Mouse (Mus musculus) hindbrain, embryonic 12.5 days (tissue): Measurements from ENCODE around the gene Ehd2. TPM values are rescaled to one million over a fixed set of nuclear protein-coding genes. Genes with fewer than 3 reads are reported as not detected.
A peak's percentile ranks its signal among the peaks of the same experiment; 100 is the strongest.

Experiments used
- ATAC-seq: fragments of 200-750 bp; cut with Nextera tagmentation; 2 replicates; pipeline ENCODE4 v1.8.0; 2017; ENCODE audit warnings: moderate TSS enrichment; ENCODE audit not compliant: low FRiP score
- H3K27ac ChIP-seq: fragments of 300-500 bp; sonication (generic); 2 replicates; pipeline ENCODE4 v1.5.1; 2016; ENCODE audit warnings: mild to moderate bottlenecking
- H3K27me3 ChIP-seq: fragments of 300-500 bp; sonication (generic); 2 replicates; pipeline ENCODE4 v1.6.1; 2016; ENCODE audit warnings: mild to moderate bottlenecking
- H3K36me3 ChIP-seq: fragments of 300-500 bp; sonication (generic); 2 replicates; pipeline ENCODE4 v1.6.1; 2016; ENCODE audit warnings: mild to moderate bottlenecking
- H3K4me1 ChIP-seq: fragments of 300-500 bp; sonication (generic); 2 replicates; pipeline ENCODE4 v1.6.1; 2016
- H3K4me2 ChIP-seq: fragments of 300-500 bp; sonication (generic); replicated peaks from 2 replicates; pipeline ENCODE4 v1.6.1; 2016; ENCODE audit warnings: mild to moderate bottlenecking
- H3K4me3 ChIP-seq: fragments of 300-500 bp; sonication (generic); 2 replicates; pipeline ENCODE4 v1.5.1; 2016; ENCODE audit warnings: mild to moderate bottlenecking
- H3K9ac ChIP-seq: fragments of 300-500 bp; sonication (generic); 2 replicates; pipeline ENCODE4 v1.6.1; 2016; ENCODE audit warnings: mild to moderate bottlenecking, moderate library complexity
- H3K9me3 ChIP-seq: fragments of 300-500 bp; sonication (generic); replicated peaks from 2 replicates; pipeline ENCODE4 v1.6.1; 2016; ENCODE audit warnings: mild to moderate bottlenecking
- WGBS: fragments of 180-500 bp; shearing (Covaris S2); methylation state at CpG from one replicate; pipeline ENCODE4 v1.1.7; 2016; 5-methylcytosine and 5-hydroxymethylcytosine counted together
- polyA plus RNA-seq: library from polyadenylated mRNA; unstranded; fragments of >200 nt; fragmentation: Nextera tagmentation; extraction: Ambion mirVana; gene quantifications from 2 replicates; pipeline ENCODE4 v1.2.1, GENCODE M21; 2016

The Ehd2 gene
- polyA plus RNA-seq, 1 experiment from 2014 or later = 10.1 TPM

DNA sequence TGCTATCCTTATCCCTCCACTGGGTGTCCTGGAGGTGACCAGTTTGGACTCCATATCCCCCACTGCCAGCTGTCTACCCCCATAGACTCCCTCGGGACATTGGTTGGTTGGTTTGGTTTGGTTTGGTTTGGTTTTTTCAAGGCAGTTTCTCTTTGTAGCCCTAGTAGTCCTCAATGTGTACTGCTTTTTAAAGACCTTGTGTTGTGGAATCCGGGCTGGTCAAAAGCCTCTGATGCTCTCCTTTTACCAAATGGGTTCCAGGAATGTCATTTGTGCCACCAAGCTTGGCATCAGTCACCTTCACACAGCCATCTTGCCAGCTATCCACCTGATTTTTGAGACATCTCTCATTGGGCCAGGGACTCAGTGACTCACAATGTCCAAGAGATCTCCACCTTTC lies 52.6 kb downstream of the Ehd2 start:
- no peak overlapping the region for H3K4me3 ChIP-seq
- no peak overlapping the region for H3K9ac ChIP-seq
- no peak for ATAC-seq
- H3K27me3 ChIP-seq = no peaks in the 10 kb centered on the region
- no peak overlapping the region for H3K4me2 ChIP-seq
- WGBS = 91% methylated on average over 2 of the region's 2 CpGs
- peaks cover 32% of the 10 kb centered on the region for H3K36me3 ChIP-seq
- H3K9me3 ChIP-seq = no peaks in the 10 kb centered on the region
- 0 out of 2 replicates have a peak, but pooled peaks cover 3% of the 10 kb centered on the region for H3K4me1 ChIP-seq
- no peak overlapping the region for H3K27ac ChIP-seq

DNA sequence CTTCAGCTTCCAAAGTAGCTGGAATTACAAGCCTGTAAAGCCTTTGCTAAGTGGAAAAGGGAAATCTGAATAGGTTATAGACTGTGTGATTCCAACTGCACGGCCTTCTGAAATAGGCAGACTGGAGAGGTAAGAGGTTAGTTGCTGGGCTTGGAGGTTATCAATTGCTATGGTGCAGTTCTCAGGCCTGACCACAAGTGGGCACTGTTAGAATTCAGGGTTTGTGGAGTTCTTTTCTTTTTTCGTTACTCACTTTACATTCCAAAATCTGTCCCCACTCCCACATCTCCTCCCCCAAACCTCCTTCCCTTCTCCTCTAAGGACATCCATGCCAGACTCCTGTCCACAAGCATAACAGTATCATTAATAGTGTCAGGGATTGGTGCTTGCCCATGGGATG lies 53.1 kb downstream of the Ehd2 start:
- no peaks in the 10 kb centered on the region for H3K4me1 ChIP-seq
- H3K9me3 ChIP-seq = no peaks in the 10 kb centered on the region
- H3K36me3 ChIP-seq = peaks cover 27% of the 10 kb centered on the region
- H3K4me3 ChIP-seq = no peak overlapping the region
- H3K9ac ChIP-seq = no peak overlapping the region
- WGBS = 46% methylated on average over 2 of the region's 2 CpGs
- no peak overlapping the region for H3K27ac ChIP-seq
- ATAC-seq = no peak
- H3K27me3 ChIP-seq = no peaks in the 10 kb centered on the region
- no peak overlapping the region for H3K4me2 ChIP-seq

DNA sequence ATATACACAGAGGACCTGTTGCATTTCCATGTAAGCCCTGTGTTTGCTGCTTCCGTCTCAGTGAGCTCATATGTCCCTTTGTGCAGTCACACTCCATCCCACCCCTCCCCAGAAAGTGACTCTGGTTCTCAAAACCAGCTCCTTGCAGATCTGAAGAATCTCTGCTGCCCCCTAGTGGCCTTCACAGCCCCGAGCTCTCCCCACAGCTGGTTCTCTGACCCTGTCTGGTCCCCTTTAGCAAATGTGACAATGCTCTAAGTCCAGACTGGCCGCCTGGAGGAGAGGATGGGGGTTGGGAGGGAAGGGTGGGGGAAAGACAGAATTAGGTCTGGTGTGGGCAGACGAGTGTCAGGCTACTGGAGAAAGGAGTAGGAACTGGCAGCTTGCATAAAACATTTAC lies 55.2 kb downstream of the Ehd2 start:
- WGBS = 2% methylated on average over 4 of the region's 4 CpGs
- Histone ChIP-seq H3K36me3 (peaks cover 10% of the 10 kb centered on the region; the same call in 1 of the 2 replicates), H3K27me3 (no peaks in the 10 kb centered on the region), H3K4me2 (no peak overlapping the region), H3K9ac (no peak overlapping the region), H3K27ac (no peak overlapping the region), H3K4me3 (no peak overlapping the region), H3K9me3 (no peaks in the 10 kb centered on the region), H3K4me1 (no peaks in the 10 kb centered on the region)
- ATAC-seq = peak; percentile 60

- Histone ChIP-seq H3K27ac (no peak overlapping the region), H3K4me3 (no peak overlapping the region), H3K9ac (no peak overlapping the region), H3K9me3 (no peaks in the 10 kb centered on the region), H3K27me3 (no peaks in the 10 kb centered on the region), H3K4me1 (no peaks in the 10 kb centered on the region), H3K36me3 (no peaks in the 10 kb centered on the region), H3K4me2 (no peak overlapping the region)
- ATAC-seq = no peak
- WGBS = 82% methylated on average over 5 of the region's 5 CpGs
Measured at GRCm38 (mm10) chr7:15910521-15910920, 56.8 kb downstream of the Ehd2 start.

DNA sequence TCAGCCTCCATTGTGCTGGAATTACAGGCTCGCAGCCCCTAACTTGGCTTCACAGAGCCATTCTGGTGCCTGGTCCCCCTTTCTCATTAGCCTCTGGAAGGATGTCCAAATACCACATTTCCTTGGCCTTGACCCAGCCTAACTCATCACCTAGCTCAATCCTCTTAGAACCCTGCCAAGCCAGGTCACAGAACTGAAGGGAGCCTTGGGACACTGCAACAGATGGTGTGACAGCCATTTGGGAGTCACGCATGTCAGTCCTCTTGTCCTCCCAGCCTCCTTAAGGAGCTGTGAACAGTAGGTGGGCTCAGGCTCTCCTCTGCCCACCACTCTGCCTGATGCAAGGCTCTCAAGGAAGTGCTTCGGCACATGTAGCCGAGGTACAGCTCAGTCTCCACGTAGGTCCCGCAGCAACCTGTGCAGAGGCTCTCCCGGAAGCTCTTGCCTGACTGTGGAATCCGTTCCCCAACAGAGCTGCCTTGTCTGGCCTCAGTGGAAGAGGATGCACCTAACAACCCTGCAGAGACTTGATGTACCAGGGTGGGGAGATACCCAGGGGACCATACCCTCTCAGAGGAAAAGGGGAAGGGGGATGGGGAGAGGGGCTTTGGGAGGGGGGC lies 59.3 kb downstream of the Ehd2 start:
- no peak for ATAC-seq
- H3K4me2 ChIP-seq = no peak overlapping the region
- 78% methylated on average over 8 of the region's 8 CpGs for WGBS
- H3K36me3 ChIP-seq = no peaks in the 10 kb centered on the region
- H3K4me1 ChIP-seq = no peaks in the 10 kb centered on the region
- H3K27ac ChIP-seq = no peak overlapping the region
- H3K27me3 ChIP-seq = no peaks in the 10 kb centered on the region
- H3K9ac ChIP-seq = no peak overlapping the region
- H3K9me3 ChIP-seq = no peaks in the 10 kb centered on the region
- H3K4me3 ChIP-seq = no peak overlapping the region

DNA sequence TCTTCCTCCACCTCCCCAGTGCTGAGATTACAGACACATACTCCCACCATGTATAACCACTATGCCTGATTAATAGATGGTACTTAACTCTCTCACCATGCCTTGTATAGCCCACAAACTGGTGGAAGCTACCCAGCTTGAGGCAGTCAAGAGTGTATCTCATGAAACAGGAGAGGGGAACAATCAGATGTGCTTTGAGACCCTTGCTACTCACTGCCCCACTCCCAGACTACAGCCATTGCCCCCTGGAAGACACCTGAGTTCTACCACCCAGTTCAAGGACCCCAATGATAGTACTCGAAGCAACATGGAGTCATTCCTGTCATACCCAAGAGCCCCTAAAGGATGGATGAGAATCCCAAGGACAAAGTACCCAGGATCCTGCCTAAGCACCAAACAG lies 60.8 kb downstream of the Ehd2 start:
- Histone ChIP-seq H3K27ac (no peak overlapping the region), H3K4me1 (no peaks in the 10 kb centered on the region), H3K9ac (no peak overlapping the region), H3K4me3 (no peak overlapping the region), H3K4me2 (no peak overlapping the region), H3K36me3 (no peaks in the 10 kb centered on the region), H3K9me3 (no peaks in the 10 kb centered on the region), H3K27me3 (no peaks in the 10 kb centered on the region)
- WGBS = 76% methylated on average over 1 of the region's 1 CpGs
- ATAC-seq = no peak

DNA sequence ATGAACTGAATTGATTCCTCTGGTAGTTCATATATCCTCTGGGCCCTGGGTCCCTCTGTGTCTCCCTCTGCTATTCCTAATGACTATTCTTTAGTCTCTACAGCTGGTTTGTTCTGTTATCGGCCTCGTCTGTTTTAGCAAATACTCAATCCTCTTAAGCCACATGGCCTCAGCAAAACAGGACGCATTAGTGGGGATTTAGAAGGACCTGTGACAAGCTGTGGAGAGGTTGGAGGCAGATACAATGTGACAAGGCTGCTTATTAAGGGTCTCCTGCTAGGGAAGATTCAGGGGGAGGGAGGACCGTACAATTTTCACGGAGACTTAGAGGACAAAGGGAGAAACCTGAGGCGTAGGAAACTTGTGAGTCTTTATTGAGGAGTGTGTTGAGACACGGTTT lies 61.5 kb downstream of the Ehd2 start:
- WGBS = 81% methylated on average over 7 of the region's 7 CpGs
- Histone ChIP-seq H3K27me3 (no peaks in the 10 kb centered on the region), H3K4me1 (no peaks in the 10 kb centered on the region), H3K9ac (no peak overlapping the region), H3K4me2 (no peak overlapping the region), H3K4me3 (no peak overlapping the region), H3K27ac (no peak overlapping the region), H3K36me3 (no peaks in the 10 kb centered on the region), H3K9me3 (no peaks in the 10 kb centered on the region)
- ATAC-seq = no peak

DNA sequence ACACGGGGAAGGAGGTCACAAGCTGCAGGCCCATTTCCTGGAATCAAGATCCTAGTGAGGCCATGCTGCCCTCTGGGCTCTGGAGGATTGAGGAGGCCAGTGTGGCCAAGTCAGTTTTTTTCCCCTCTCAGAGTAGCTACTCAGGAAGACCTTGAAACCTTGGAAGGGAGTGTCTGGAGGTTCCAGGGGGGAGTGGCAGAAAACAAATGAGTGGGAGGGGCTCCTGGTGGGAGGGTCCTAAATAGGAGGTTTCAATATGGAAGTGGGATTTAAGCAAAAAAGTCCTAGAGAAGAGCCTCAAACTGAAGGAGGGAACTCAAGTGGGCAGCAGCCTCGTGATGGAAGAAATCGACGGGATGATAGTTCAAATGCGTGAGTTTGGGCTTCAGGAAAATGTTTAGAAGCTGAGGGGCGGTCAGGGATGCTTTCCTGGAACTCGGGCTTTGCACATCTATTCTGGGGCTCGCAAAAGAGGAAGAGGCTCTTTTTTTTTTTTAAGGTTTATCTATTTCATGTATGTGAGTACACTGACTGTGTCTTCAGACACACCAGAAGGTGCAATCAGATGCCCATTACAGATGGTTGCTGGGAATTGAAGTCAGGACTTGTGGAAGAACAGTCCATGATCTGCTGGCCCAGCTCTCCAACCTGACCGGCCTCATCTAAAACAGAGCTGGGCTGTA lies 65.9 kb downstream of the Ehd2 start:
- no peak overlapping the region for H3K4me2 ChIP-seq
- H3K27me3 ChIP-seq = no peaks in the 10 kb centered on the region
- 79% methylated on average over 9 of the region's 9 CpGs for WGBS
- no peaks in the 10 kb centered on the region for H3K36me3 ChIP-seq
- H3K9ac ChIP-seq = no peak overlapping the region
- no peak overlapping the region for H3K27ac ChIP-seq
- H3K4me3 ChIP-seq = no peak overlapping the region
- no peaks in the 10 kb centered on the region for H3K4me1 ChIP-seq
- no peaks in the 10 kb centered on the region for H3K9me3 ChIP-seq
- ATAC-seq = no peak

Other genes with a start within 250 kb of the Ehd2 start
- gene Obox5, start 217.4 kb downstream of the Ehd2 start, polyA plus RNA-seq = not detected in 2 replicates
- gene Obox6, start 127.9 kb downstream of the Ehd2 start, polyA plus RNA-seq = not detected in 2 replicates
- gene Crx, start 87.6 kb downstream of the Ehd2 start, polyA plus RNA-seq = not detected in 2 replicates
- not detected in 2 replicates for gene Crxos, start 85.0 kb downstream of the Ehd2 start, polyA plus RNA-seq
- gene Selenow, start 45.2 kb downstream of the Ehd2 start, polyA plus RNA-seq = 1,041 and 1,118 TPM in 2 replicates
- gene Nop53, start 21.5 kb downstream of the Ehd2 start, polyA plus RNA-seq = 157 and 167 TPM in 2 replicates
- 10.3 and 10.7 TPM in 2 replicates for gene Bicra, start 80.4 kb upstream of the Ehd2 start, polyA plus RNA-seq
- gene Zfp541, start 94.2 kb upstream of the Ehd2 start, polyA plus RNA-seq = 0.05 and 0.07 TPM in 2 replicates
- gene Napa, start 130.9 kb upstream of the Ehd2 start, polyA plus RNA-seq = 182 and 191 TPM in 2 replicates
- gene Kptn, start 152.3 kb upstream of the Ehd2 start, polyA plus RNA-seq = 30.9 and 31.5 TPM in 2 replicates
- 1.1 and 1.3 TPM in 2 replicates for gene Slc8a2, start 162.3 kb upstream of the Ehd2 start, polyA plus RNA-seq
- 136 and 138 TPM in 2 replicates for gene Meis3, start 207.5 kb upstream of the Ehd2 start, polyA plus RNA-seq